Mouse (Mus musculus): Measurements from ENCODE around the gene Nup85.
"Not testable (repeated sequence)": the region's sequence is repeated elsewhere in the genome, so short reads cannot be mapped to it uniquely, and the experiment has no call there.

The Nup85 gene

DNA sequence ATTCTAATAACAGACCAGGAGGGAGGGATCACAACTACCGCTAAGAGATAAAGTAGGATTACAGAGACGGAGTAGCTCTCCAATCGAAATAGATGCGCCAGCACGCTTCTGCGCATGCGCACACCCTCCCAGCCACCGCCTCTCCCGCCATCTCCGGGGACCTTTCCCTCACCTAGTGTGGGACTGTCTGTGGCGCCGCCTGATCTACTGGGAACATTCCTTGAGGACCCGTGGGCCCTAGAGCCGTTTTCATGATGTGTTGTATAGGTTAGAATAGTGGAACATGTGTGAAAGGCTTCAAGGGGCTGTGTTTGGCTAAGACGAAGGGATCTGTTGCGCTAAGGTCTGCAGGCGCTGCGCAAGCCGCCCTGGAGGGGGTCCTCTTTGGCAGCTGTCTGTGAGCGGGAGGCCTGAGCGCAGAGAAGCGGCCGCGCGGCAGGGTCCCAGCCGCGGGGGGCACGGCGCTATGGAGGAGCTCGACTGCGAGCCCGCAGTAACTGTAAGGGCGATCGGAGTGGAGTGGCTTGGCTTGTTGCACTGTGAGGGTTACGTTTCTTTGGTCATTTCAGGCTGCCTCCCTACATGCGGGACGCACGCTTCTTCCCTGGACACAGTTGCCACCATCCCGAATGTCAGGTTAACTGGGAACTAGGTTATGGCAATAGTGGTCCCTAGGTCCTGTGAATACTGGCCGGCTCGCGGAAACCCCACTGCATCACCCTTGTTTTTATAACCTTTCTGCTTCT lies at the start of gene Nup85:
Nup85 (plus strand) TSS at position 371 of the 746 bp plus-strand sequence.
- DNase-seq: peak; percentile 96 to 98

DNA sequence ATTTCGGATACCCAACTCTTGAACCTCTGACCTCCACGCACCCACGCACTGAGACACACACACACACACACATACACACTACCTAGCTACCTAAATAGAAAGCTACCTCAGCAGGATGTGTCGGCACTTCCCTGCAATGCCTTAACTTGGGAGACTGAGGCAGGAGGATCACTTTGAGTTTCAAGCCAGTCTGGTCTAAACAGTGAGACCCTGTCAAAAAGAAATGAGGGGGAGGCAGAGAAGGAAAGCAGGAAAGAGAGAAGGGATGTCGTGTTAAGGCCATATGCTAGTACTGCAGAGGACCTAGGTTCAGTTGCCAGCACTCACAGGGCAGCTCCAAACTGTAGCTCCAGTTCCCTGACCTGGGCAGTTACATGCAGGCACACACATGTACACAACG lies 49.2 kb upstream of the Nup85 start:
- DNase-seq: no peak

- no peak for DNase-seq
Measured at GRCm38 (mm10) chr11:115516942-115517341, 47.3 kb upstream of the Nup85 start.

DNA sequence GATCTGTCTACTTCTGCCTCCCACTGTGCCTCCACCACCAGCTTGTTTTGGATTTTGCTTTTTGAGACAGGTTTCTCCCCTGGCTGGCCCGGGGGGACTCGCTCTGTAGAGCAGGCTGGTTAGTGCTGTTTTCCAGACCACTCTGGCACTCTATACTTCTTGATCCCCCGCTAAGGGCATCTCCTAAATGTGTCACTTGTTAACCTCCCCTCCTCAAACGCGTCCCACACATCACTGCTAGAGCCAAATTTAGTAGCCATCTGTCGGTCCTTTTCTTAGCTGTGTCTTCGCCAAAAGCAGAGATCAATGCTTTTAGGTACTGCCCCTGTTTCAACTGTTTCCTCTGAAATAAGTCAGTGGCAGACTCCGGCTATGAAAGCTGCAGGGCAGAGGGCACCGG lies 45.5 kb upstream of the Nup85 start:
- DNase-seq: peak; percentile 22 to 35

- no peak for DNase-seq
Measured at GRCm38 (mm10) chr11:115519581-115519980, 44.7 kb upstream of the Nup85 start.

- DNase-seq: no peak
Measured at GRCm38 (mm10) chr11:115520218-115520617, 44.0 kb upstream of the Nup85 start.

DNA sequence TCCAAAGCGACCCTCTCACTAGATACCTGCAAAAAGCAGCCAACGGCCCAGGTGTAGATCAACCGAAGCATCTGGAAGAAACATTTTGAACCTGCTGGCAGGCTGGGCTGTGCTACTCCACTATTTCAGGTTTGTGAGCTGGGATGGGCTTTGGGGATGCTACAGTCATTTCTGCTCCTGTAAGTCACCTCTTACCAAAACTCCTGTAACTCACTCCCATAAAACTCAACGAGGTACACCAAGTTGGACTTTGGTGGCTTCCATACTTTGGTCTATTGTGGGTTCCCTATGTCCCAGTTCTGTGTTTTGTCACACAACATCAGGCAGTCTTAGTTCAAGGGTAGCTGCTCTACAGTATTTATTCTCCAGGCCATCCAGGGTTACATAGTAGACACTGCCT lies 43.2 kb upstream of the Nup85 start:
- no peak for DNase-seq

DNA sequence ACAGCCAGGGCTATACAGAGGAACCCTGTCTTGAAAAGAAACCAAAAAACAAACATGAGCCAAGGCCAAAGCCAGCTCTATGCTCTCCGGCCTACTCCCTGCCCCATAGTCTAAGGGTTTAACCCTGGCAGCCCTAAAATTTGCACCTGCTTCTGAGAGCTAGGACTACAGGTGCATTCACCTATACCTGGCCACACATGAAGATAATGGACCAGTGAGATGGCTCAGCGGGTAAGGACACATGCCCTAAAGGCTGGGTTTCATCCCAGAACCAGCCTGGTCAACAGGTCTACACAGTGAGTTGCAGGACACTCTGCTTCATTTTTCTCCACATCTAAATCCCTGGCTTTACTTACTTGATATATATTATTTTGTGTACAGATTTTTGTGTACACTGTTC lies 42.0 kb upstream of the Nup85 start:
- no peak for DNase-seq

DNA sequence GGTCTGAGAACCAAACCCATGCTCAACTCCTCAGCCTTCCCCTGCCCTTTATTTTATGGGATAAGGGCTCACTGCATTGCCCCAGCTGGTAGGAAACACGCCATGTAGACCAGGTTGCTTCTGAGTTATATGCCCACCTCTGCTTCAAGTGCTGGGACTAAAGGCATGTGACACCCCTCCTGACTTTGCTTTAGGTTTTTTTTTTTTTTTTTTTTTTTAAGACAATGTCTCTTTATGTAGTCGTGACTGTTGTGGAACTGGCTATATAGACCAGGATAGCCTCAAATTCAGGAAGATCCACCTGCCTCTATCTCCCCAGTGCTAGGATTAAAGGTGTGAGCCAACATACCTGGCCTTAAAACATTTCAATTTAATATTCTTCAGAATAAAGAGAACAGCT lies 41.5 kb upstream of the Nup85 start:
- no peak for DNase-seq

DNA sequence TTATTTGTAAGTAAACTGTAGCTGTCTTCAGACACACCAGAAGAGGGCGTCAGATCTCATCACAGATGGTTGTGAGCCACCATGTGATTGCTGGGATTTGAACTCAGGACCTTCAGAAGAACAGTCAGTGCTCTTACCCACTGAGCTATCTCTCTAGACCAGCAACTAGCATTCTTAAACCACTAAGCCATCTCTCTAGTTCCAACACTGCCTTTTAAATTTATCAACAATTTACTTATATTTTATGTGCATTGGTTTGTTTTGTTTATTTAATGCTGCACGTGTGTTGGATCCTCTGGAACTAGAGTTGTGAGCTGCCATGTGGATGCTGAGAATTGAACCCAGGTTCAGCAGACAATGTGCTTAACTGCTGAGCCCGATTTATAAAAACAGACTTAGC lies 37.8 kb upstream of the Nup85 start:
- not testable (repeated sequence) for DNase-seq

GRCm38 (mm10) chr11:115534759-115535371 lies 29.4 kb upstream of the Nup85 start:
- DNase-seq: no peak

DNA sequence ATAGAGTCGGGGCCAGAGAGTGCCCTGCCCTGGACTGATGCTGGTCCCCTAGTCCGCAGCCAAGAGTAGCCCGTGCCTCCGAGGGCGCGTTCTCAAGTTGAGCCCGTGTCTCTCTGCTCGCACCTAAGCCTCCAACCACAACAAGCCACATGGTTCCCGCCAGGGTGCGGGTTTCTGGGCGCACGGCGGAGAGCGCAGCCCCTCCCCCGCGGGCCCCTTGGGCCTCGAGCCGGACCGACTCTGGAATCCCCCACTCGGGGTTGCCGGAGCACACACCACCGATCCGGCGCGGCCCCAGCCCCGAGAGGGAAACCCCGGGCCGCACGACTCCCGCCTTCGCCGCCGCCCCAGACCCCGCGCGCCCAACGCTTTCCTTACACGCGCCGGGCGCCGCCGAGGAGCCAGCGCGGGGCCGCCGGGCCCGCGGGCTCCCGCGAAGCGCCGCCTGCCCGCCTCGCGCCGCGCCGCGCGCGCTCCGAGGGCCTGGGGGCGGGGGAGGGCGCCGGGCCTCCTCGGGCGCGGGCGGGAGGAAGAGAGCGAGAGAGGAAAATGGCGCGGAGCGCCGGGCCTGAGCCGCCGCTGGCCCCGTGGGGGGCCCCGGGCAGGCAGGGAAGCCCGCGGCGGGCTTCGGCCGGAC lies 28.7 kb upstream of the Nup85 start:
- peak; percentile 58 to 77 for DNase-seq

- peak; percentile 94 to 100 for DNase-seq
Measured at GRCm38 (mm10) chr11:115536038-115536681, 28.1 kb upstream of the Nup85 start, which contains the start of gene Sumo2. Gene Sumo2 (minus strand): TSS chr11:115536276.

GRCm38 (mm10) chr11:115536856-115537568 lies 27.2 kb upstream of the Nup85 start:
- no peak for DNase-seq

DNA sequence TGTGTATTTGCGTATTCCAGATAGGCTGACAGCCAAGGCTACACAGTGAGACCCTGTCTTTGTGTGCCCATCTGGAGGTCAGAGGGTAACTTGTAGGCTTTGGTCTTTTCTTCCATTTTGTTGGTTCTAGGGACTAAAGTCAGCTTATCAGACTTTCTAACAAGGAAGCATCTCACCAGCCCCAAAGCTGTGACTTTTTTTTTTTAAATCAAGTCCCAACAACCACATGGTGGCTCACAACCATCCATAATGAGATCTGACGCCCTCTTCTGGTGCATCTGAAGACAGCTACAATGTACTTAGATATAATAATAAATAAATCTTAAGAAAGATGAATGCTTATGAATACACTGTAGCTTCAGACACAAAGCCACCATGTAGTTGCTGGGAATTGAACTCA lies 26.2 kb upstream of the Nup85 start:
- DNase-seq: no peak

- DNase-seq: no peak
Measured at GRCm38 (mm10) chr11:115543571-115543970, 20.7 kb upstream of the Nup85 start.

DNA sequence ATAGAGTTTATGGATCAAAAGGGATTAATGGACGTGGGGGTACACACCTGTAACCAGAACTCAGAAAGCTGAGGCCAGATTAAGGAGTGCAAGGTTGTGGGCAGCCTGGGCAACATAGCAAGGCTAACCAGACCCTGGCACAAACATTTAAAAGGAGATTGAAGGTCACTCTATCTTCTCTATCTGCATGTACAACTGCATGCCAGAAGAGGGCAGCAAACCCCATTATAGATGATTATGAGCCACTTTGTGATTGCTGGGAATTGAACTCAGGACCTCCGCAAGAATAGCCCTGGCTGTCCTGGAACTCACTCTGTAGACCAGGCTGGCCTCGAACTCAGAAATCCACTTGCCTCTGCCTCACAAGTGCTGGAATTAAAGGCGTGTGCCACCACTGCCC lies 11.5 kb upstream of the Nup85 start:
- DNase-seq: no peak

DNA sequence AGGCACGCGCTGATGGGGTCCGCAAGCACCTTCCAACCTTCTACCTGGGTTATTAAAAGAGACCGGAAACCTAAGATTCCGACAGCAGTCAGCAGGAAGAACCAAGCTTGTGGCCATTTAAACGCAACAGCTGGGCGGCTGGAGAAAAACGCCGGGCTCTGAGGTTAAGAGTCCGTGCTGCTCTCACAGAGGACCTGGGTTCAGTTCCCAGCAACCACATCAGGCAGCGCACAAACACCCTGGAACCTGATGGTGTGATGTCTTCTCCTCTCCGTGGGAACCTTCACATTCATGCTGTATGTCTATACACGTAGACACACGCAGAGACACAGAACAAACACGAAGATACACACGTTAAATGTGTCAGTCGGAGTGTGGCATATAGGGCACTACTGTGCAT lies 8.5 kb upstream of the Nup85 start:
- no peak for DNase-seq

GRCm38 (mm10) chr11:115563406-115563805 lies 828 bp upstream of the Nup85 start:
- DNase-seq: peak in 1 of 2 experiments; percentile 23

DNA sequence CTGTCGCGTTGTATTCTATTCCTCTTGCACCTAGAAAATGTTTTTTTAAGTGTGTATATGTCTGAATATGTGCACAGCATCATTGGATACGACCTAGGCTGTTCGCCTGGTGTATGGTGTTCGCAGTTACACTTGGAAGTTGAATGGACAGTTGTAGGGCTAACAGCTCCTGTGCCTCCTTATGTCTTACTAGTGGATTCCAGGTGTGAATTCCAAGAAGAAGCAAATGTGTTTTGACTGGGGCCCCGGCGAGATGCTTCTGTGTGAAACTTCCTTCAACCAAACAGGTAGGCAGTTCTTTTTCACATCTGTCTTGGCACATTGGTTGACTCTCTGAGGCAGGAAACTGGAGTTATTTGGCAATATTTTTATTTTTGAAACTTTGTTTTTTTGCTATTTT lies 727 bp downstream of the Nup85 start:
- DNase-seq: no peak

GRCm38 (mm10) chr11:115579080-115579479 lies 14.8 kb downstream of the Nup85 start:
- DNase-seq: no peak

- DNase-seq: no peak
Measured at GRCm38 (mm10) chr11:115582913-115583606, 18.8 kb downstream of the Nup85 start.
